Mouse (Mus musculus): Measurements from ENCODE around the gene Isyna1. TPM values are rescaled to one million over a fixed set of nuclear protein-coding genes. Genes with fewer than 3 reads are reported as not detected.

Isyna1 gene
- 10 to 100 TPM; 15.5 to 37.5 (median 23.7) TPM for total RNA-seq (2022)

GRCm38 (mm10) chr8:70593961-70594609 lies at the start of gene Isyna1:
Gene Isyna1, plus strand, starts transcription at chr8:70594373.
- peak; percentile 75 for DNase-seq (ENCODE audit: low spot score)

GRCm38 (mm10) chr8:70546412-70546811 lies 47.8 kb upstream of the Isyna1 start:
- no peak for DNase-seq (ENCODE audit: low spot score)

- no peak for DNase-seq (ENCODE audit: low spot score)
Observed at GRCm38 (mm10) chr8:70547762-70548161, 46.4 kb upstream of the Isyna1 start.

GRCm38 (mm10) chr8:70549412-70550184 lies 44.6 kb upstream of the Isyna1 start:
- no peak for DNase-seq (ENCODE audit: low spot score)

- peak; percentile 53 for DNase-seq (ENCODE audit: low spot score)
Observed at GRCm38 (mm10) chr8:70551558-70552161, 42.5 kb upstream of the Isyna1 start.

- DNase-seq (ENCODE audit: low spot score) = peak; percentile 48
Observed at GRCm38 (mm10) chr8:70552836-70553235, 41.3 kb upstream of the Isyna1 start.

GRCm38 (mm10) chr8:70553740-70554139 lies 40.4 kb upstream of the Isyna1 start:
- peak; percentile 74 for DNase-seq (ENCODE audit: low spot score)

- DNase-seq (ENCODE audit: low spot score) = no peak
Observed at GRCm38 (mm10) chr8:70555079-70555747, 39.0 kb upstream of the Isyna1 start.

GRCm38 (mm10) chr8:70558334-70558733 lies 35.8 kb upstream of the Isyna1 start:
- DNase-seq (ENCODE audit: low spot score) = no peak

- DNase-seq (ENCODE audit: low spot score) = no peak
Observed at GRCm38 (mm10) chr8:70558983-70559382, 35.2 kb upstream of the Isyna1 start.

- peak; percentile 74 for DNase-seq (ENCODE audit: low spot score)
Observed at GRCm38 (mm10) chr8:70560096-70560495, 34.1 kb upstream of the Isyna1 start.

GRCm38 (mm10) chr8:70560564-70560963 lies 33.6 kb upstream of the Isyna1 start:
- no peak for DNase-seq (ENCODE audit: low spot score)

- DNase-seq (ENCODE audit: low spot score) = no peak
Observed at GRCm38 (mm10) chr8:70561357-70561756, 32.8 kb upstream of the Isyna1 start.

- peak; percentile 81 for DNase-seq (ENCODE audit: low spot score)
Observed at GRCm38 (mm10) chr8:70561809-70562535, 32.2 kb upstream of the Isyna1 start.

- DNase-seq (ENCODE audit: low spot score) = no peak
Observed at GRCm38 (mm10) chr8:70562802-70563201, 31.4 kb upstream of the Isyna1 start.

GRCm38 (mm10) chr8:70563763-70564387 lies 30.3 kb upstream of the Isyna1 start:
- no peak for DNase-seq (ENCODE audit: low spot score)

GRCm38 (mm10) chr8:70564696-70565235 lies 29.4 kb upstream of the Isyna1 start:
- no peak for DNase-seq (ENCODE audit: low spot score)

GRCm38 (mm10) chr8:70565561-70565960 lies 28.6 kb upstream of the Isyna1 start:
- DNase-seq (ENCODE audit: low spot score) = no peak

GRCm38 (mm10) chr8:70570360-70570759 lies 23.8 kb upstream of the Isyna1 start:
- DNase-seq (ENCODE audit: low spot score) = no peak

- peak; percentile 68 for DNase-seq (ENCODE audit: low spot score)
Observed at GRCm38 (mm10) chr8:70570990-70571389, 23.2 kb upstream of the Isyna1 start.

- DNase-seq (ENCODE audit: low spot score) = no peak
Observed at GRCm38 (mm10) chr8:70574302-70574701, 19.9 kb upstream of the Isyna1 start.

All from heart, adult 8-10 months (tissue).